Mouse (Mus musculus) adrenal gland, postnatal 36 days (tissue): ENCODE measurements around the gene Heca. TPM values are rescaled to one million over a fixed set of nuclear protein-coding genes. Genes with fewer than 3 reads are reported as not detected.
A peak's percentile ranks its signal among the peaks of the same experiment; 100 is the strongest.
"Not testable (repeated sequence)": the region's sequence is repeated elsewhere in the genome, so short reads cannot be mapped to it uniquely, and the experiment has no call there.

Source experiments
- DNase-seq, 2 experiments: peaks; one replicate each; pipeline ENCODE4 v3.0.0; 2021; ENCODE audit warnings: mixed read lengths in 1 of 2
- long read RNA-seq, 2 experiments: library from polyadenylated mRNA; stranded (forward); transcript quantifications; one replicate each; pipeline ENCODE4 v2.0.0; 2021; ENCODE audit warnings: borderline sequencing depth in 2 of 2
- total RNA-seq, 2 experiments: library from RNA; stranded (reverse); gene quantifications; 2 replicates each; pipeline ENCODE4 v1.2.3; 2021

Gene Heca
- total RNA-seq = 10 to 100 TPM; 25.8 to 40.6 TPM
- long read RNA-seq, experiment 1, full-length matches to known transcripts = 12 of 27 reads
- long read RNA-seq, experiment 1, partial matches to known transcripts = 10 of 27 reads
- long read RNA-seq, experiment 1, other reads (novel, unspliced or antisense) = 5 of 27 reads
- long read RNA-seq, experiment 2, full-length matches to known transcripts = 6 of 8 reads
- long read RNA-seq, experiment 2, partial matches to known transcripts = 1 of 8 reads
- long read RNA-seq, experiment 2, other reads (novel, unspliced or antisense) = 1 of 8 reads

- DNase-seq = peak; percentile 91 to 94
Measured at GRCm38 (mm10) chr10:17947960-17948730, at the start of gene Heca. Gene Heca, minus strand, starts transcription at chr10:17948067.

GRCm38 (mm10) chr10:17990576-17990975, 42.7 kb upstream of the Heca start:
- DNase-seq = no peak

GRCm38 (mm10) chr10:17989136-17989535, 41.3 kb upstream of the Heca start:
- DNase-seq = no peak

GRCm38 (mm10) chr10:17987823-17988423, 40.1 kb upstream of the Heca start:
- no peak for DNase-seq

- peak; percentile 5 to 29 for DNase-seq
Measured at GRCm38 (mm10) chr10:17983313-17983712, 35.4 kb upstream of the Heca start.

- DNase-seq = no peak
Measured at GRCm38 (mm10) chr10:17966090-17966489, 18.2 kb upstream of the Heca start.

GRCm38 (mm10) chr10:17950761-17951160, 2.9 kb upstream of the Heca start:
- DNase-seq = no peak

- DNase-seq = peak; percentile 78 to 85
Measured at GRCm38 (mm10) chr10:17947175-17947906, 526 bp downstream of the Heca start.

- peak in 1 of 2 experiments; percentile 11 for DNase-seq
Measured at GRCm38 (mm10) chr10:17946799-17947174, 1.1 kb downstream of the Heca start.

GRCm38 (mm10) chr10:17946046-17946445, 1.8 kb downstream of the Heca start:
- no peak for DNase-seq

- DNase-seq = no peak
Measured at GRCm38 (mm10) chr10:17933622-17934021, 14.2 kb downstream of the Heca start.

GRCm38 (mm10) chr10:17932131-17932530, 15.7 kb downstream of the Heca start:
- no peak for DNase-seq

- no peak for DNase-seq
Measured at GRCm38 (mm10) chr10:17931157-17931556, 16.7 kb downstream of the Heca start.

GRCm38 (mm10) chr10:17930445-17931083, 17.3 kb downstream of the Heca start:
- peak; percentile 40 to 72 for DNase-seq

GRCm38 (mm10) chr10:17925200-17925599, 22.7 kb downstream of the Heca start:
- DNase-seq = no peak

- DNase-seq = no peak
Measured at GRCm38 (mm10) chr10:17924166-17924565, 23.7 kb downstream of the Heca start.

GRCm38 (mm10) chr10:17921381-17921780, 26.5 kb downstream of the Heca start:
- no peak for DNase-seq

- no peak for DNase-seq
Measured at GRCm38 (mm10) chr10:17919971-17920370, 27.9 kb downstream of the Heca start.

GRCm38 (mm10) chr10:17919032-17919431, 28.8 kb downstream of the Heca start:
- no peak for DNase-seq

- no peak for DNase-seq
Measured at GRCm38 (mm10) chr10:17908731-17909130, 39.1 kb downstream of the Heca start.

- not testable (repeated sequence) for DNase-seq
Measured at GRCm38 (mm10) chr10:17906405-17906804, 41.5 kb downstream of the Heca start.

- no peak for DNase-seq
Measured at GRCm38 (mm10) chr10:17903449-17903848, 44.4 kb downstream of the Heca start.
